Mouse (Mus musculus) cerebellum, adult (tissue): ENCODE measurements around the gene Ubtf.
A peak's percentile ranks its signal among the peaks of the same experiment; 100 is the strongest.

Source experiments
- ATAC-seq: cut with Nextera tagmentation; 2 replicates; pipeline ENCODE4 v1.9.2; 2017; ENCODE audit warnings: mild to moderate bottlenecking, moderate library complexity, mixed read lengths; ENCODE audit not compliant: insufficient number of reproducible peaks, low FRiP score, low TSS enrichment

Ubtf gene

GRCm38 (mm10) chr11:102277754-102278153, 41.8 kb downstream of the Ubtf start:
- no peak for ATAC-seq

GRCm38 (mm10) chr11:102276411-102276915, 43.1 kb downstream of the Ubtf start:
- ATAC-seq, result no peak; the same call in 1 of the 2 replicates

- ATAC-seq, result no peak
Measured at GRCm38 (mm10) chr11:102268520-102269244, 50.9 kb downstream of the Ubtf start, which contains the start of gene Asb16. Gene Asb16, plus strand, starts transcription at chr11:102268743.

GRCm38 (mm10) chr11:102267480-102267879, 52.1 kb downstream of the Ubtf start:
- peak; percentile 56; the same call in 1 of the 2 replicates for ATAC-seq

GRCm38 (mm10) chr11:102266631-102267355, 52.7 kb downstream of the Ubtf start:
- ATAC-seq, result no peak

GRCm38 (mm10) chr11:102265816-102266215, 53.7 kb downstream of the Ubtf start:
- peak; percentile 40; the same call in 1 of the 2 replicates for ATAC-seq

- no peak for ATAC-seq
Measured at GRCm38 (mm10) chr11:102263211-102263610, 56.3 kb downstream of the Ubtf start.

- ATAC-seq, result no peak
Measured at GRCm38 (mm10) chr11:102258521-102258920, 61.0 kb downstream of the Ubtf start.

- no peak for ATAC-seq
Measured at GRCm38 (mm10) chr11:102258095-102258494, 61.4 kb downstream of the Ubtf start.

GRCm38 (mm10) chr11:102257514-102257913, 62.0 kb downstream of the Ubtf start:
- ATAC-seq, result no peak
